Mouse (Mus musculus): ENCODE measurements around the gene Gm20911. TPM values are rescaled to one million over a fixed set of nuclear protein-coding genes. Genes with fewer than 3 reads are reported as not detected.

Gm20911 gene
- polyA plus RNA-seq (2021; fragmentation: Nextera tagmentation), result not detected in 2 replicates
- long read RNA-seq, experiment 1, result 0 reads
- long read RNA-seq, experiment 2, result 0 reads

GRCm38 (mm10) chrY:81457707-81458106 lies at the start of gene Gm20911:
Gm20911 (plus strand) TSS chrY:81458007.

